Mouse (Mus musculus) cerebellum, postnatal 36 days (tissue): ENCODE measurements at regions not wholly inside any gene's neighbourhood (a gene's known extent, or its start where the extent isn't known, plus 50 kb on each side); places are given as distances from the start of the nearest gene placed in this dataset.

Experiments
- DNase-seq, 2 experiments: peaks; one replicate each; pipeline ENCODE4 v3.0.0; 2021 to 2022; ENCODE audit warnings: mixed read lengths in 2 of 2

- DNase-seq = no peak
These were observed 59.9 kb downstream of the Adamts1 start for GRCm38 (mm10) chr16:85743022-85743421.

GRCm38 (mm10) chr16:85738606-85739195, 64.2 kb downstream of the Adamts1 start:
- DNase-seq = peak in 1 of 2 experiments; percentile 16

DNA sequence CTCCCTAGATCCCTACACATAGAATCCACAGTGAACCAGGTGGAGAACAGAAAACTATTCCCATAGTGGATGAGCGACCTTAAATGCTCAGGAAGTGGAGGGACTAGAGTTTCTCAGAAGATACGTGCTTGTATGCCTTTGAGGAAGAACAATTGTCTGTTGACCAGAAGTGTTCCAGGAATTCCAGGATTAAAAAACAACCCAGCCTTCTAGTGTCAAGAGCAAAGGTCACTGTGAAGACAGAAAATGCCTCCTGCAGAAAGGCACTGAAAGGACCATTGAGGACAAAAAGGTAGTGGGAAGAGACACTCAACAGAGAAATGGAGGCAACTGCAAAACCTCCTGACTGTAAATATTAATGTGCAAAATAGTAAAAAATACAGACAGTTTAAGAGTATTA, 74.9 kb downstream of the Adamts1 start:
- no peak for DNase-seq

DNA sequence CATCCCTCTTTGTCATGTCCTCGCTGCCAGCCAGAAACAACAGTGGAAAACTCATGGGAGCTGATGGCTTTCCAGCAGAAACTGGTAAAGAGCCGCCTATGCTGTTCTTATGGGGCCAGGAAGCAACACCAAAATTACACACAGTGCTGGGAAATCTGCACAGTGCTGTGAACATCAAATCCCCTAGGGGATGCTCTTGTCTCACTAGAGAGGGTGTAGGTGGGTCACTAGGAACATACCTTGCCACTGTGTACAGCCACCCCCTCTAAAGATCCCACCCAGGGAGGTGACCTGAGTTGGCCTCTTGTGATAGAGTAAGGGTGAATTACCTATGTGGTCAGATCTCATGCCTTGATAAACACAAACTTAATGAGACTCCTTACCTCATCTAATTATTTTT, 80.9 kb downstream of the Adamts1 start:
- no peak for DNase-seq

GRCm38 (mm10) chr16:85712291-85712690, 90.6 kb downstream of the Adamts1 start:
- DNase-seq = no peak

- DNase-seq = no peak
These were observed 98.5 kb downstream of the Adamts1 start for GRCm38 (mm10) chr16:85704254-85705020.

GRCm38 (mm10) chr16:85702889-85703480, 99.9 kb downstream of the Adamts1 start:
- no peak for DNase-seq

GRCm38 (mm10) chr16:85699329-85699728, 103.6 kb downstream of the Adamts1 start:
- peak in 1 of 2 experiments; percentile 28 for DNase-seq

DNA sequence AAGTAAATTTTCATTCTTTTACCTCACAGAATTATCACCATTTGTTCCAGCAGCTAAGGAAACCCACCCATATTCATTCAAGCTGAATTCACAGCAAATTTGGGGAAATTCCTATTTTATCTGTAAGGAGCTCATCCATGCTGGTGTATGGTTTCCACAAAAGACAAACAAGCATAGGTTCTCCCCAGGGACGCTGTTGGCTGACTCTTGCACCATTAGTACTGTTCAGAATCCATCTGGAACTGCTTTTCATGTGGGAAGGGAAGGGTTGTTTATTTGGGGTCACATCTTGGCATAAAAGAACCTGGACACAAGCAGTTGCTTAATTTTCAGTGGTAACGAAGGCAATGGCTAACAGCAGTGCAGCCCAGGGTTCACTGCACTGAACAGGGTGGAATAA, 120.2 kb downstream of the Adamts1 start:
- no peak for DNase-seq

DNA sequence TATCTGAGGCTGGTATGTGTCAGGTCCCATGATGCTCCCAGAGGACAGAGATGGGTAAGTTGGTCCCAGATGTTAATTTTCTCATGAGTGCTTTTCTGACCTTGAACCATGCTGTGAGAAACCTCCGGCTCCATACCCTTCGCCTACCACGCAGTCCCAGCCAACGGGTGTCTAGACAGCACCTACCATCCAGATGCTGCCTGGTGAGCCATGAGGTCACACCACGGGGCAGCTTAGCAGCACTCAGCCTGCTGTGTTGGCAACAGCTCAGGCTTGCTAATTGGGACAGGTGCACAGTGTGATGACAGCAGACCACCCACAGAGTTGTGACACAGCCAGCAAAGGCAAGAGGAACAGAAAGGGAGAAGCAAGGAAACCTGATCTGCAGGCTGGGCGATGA, 122.6 kb downstream of the Adamts1 start:
- DNase-seq = peak; percentile 61 to 68

DNA sequence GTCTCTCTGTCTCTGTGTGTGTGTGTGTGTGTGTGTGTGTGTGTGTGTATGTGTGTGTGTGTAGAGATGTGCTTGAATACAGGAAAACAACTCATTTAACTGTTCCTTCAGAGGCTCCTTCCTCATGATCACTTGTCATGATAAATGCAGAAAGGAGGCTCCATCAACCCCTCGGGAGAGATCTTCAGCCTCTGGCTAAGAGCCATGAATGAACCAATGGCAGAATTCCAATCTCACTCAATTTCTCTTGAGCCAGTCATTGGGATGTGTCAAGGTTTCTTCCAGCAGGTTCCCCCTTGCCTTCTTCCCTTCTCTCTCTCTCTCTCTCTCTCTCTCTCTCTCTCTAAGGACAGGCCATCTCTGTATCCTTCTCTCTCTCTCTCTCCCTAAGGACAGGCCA, 124.1 kb downstream of the Adamts1 start:
- no peak for DNase-seq

- DNase-seq = no peak
These were observed 124.7 kb downstream of the Adamts1 start for GRCm38 (mm10) chr16:85678228-85678627.

DNA sequence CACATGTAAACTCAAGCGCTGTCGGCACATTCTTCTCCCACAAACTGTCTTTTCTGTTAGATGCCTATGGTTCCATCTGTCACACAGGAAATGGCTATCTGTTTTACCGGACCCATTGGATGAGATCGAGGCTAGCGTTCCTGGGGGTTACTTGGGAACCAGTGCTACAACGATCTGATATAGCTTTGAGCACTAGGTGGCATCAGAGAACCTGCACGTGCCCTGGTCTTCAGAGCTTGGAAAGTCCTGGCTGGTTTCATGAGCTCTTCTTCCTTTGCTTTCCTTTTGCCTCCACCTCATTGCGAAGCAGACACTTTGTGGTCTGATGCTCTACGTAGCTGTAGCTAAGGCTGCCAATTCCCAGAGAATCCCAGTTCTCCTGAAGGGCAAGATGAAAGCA, 123.8 kb upstream of the Cyyr1 start:
- peak; percentile 23 to 49 for DNase-seq

DNA sequence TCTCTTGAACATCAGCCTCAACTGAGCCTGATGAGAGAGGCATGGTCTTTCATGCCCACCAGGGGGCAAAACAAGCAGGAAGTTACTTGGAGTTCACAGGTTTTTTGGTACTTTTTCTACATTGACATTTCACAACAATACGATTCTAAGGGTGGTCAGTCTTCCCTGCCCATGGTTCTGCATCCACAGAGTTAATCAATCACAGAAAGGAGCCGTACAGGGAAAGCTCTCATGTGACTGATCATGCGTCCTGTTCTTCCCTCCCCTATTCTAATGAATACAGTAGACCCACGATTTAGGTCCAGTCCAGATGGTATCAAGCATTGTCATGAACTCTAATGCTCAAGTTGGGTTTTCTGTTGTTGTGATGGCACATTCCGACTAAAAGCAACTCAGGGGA, 115.6 kb upstream of the Cyyr1 start:
- DNase-seq = no peak

DNA sequence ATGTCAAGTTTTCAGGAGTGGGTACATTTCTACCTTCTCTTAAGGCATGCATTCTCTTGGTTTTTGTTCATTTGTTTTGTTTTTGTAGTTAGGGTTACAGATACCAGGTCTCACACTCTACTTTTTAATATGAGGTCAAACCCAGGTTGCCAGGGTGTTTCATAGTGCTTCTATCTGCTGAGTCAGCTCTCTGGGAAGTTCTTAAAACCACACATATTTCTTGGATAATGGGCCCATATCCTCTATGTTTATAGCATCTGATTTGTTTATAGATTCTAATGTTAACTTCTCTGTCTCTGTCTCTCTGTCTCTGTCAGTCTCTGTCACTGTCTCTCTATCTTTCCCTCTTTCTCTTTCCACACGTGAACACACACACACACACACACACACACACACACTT, 114.6 kb upstream of the Cyyr1 start:
- DNase-seq = no peak

- DNase-seq = no peak
These were observed 96.3 kb upstream of the Cyyr1 start for GRCm38 (mm10) chr16:85649516-85649915.

DNA sequence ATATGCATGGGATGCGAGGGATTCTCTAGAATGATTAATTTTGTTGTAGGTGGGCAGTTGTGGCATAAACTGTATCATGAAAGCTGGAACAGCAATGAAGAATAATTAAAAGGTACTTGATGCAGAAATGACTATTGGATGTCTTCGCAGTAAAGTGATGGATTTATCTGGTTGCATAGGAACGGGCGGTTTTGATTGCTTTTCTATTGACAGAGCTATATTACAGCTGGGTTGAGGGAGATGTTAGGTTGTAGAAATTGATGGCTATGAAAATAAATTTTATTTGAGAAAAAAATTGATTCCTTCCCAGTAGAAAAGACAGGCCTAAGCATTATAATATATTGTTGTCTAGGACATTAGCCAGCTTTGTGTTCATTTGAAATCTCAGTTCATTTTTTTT, 87.8 kb upstream of the Cyyr1 start:
- DNase-seq = no peak

DNA sequence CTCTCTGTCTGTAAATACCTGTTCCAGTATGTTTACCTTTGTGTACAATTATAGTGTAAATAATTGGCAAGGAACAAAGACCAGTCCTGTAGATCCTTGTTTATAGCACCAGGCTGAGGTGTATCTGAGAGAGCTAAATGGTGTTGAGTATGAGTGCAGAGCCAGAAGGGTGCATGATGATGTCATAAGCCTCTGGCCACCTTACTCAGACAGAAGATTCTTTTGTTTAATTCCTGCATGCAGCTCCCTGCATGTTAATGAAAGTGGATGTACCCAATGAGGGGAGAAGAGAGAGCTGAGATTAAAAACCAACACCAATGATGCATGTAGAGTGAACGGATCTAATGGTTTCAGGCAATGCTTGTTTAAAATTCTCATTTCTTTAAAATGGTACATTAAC, 83.9 kb upstream of the Cyyr1 start:
- no peak for DNase-seq

- no peak for DNase-seq
These were observed 76.5 kb upstream of the Cyyr1 start for GRCm38 (mm10) chr16:85629738-85630137.

GRCm38 (mm10) chr16:85624505-85624904, 71.3 kb upstream of the Cyyr1 start:
- no peak for DNase-seq

- no peak for DNase-seq
These were observed 50.9 kb upstream of the Cyyr1 start for GRCm38 (mm10) chr16:85604089-85604488.
